Mouse (Mus musculus) NIH3T3 (cell line): Measurements from ENCODE around the gene Lrrc75b.

Experiments
- DNase-seq: peaks from one replicate; pipeline ENCODE4 v3.0.0-alpha.2; 2012; ENCODE audit warnings: low read depth

Gene Lrrc75b

DNA sequence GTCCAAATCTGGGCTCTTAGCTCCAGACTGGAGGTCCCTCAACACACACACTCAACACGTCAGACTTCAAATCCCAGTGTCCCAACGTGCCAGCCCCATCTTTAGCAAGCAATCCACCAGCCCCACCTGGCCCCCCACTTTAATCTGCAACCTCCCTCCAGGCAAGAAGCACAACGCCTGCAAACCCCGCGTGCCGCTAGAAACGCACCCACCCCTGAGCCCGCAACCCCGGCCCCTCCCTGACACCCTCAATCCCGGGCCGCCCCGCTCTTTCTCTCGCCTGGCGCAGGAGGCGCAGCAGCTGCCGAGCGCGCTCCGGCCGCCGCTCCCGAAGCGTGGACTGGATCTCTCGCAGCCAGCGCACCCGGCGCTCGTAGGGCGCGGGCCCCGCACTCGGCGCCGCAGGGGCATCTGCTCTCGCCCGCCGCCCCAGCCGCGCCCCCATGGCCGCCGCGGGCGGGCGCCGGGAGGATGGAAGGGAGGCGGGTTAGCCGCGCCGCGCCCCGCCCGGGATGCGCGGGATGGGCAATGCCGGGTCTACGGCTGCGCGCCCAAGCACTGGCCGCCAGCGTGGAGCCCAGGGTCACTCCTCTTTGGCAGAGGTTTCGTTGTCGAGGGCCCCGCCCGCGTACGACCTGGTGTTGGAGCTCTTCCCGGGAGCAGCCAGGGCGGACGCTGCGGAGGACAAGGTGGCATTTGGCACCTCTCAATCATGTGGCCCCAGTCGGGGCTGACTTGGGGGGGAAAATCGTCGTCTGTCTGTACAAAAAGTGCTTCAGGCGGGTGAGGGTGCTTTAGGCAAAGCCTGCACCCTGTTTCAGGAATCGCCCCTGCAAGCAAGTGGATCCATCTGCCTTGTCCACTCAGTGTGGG lies at the start of gene Lrrc75b:
Gene Lrrc75b, minus strand, starts transcription at position 655 of the 873 bp plus-strand sequence.
- DNase-seq: no peak

DNA sequence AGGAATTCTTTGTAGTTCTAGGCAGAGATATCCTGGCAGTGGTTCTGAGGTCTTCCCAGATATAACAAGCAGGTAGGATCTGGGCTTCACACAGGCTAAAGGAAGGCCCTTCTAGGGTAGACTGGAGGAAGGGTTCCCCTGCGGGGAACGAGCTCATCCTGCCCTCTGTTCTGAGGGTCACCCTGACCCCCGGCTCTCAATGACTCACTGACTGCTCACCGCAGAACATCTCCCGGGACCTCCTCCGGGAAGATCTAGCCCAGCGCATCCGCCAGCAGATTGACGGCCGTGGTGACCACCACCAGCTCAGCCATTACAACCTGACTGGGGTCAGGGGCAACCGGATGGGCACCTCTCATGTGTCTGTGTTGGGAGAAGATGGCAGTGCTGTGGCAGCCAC lies 48.8 kb upstream of the Lrrc75b start:
- DNase-seq: no peak

DNA sequence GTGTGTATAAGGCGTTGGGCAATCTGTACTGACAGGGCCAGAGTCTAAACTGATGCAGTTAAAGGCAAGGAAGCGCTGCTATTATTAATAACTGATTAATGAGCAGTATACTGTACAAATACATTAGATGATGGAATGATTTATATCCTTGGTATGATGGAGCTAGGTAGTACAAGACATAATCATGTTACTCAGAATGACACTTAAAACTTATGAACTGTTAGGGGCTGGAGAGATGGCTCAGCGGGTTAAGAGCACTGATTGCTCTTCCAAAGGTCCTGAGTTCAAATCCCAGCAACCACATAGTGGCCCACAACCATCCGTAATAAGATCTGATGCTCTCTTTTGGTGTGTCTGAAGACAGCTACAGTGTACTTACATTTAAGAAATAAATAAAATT lies 47.1 kb upstream of the Lrrc75b start:
- DNase-seq: no peak

DNA sequence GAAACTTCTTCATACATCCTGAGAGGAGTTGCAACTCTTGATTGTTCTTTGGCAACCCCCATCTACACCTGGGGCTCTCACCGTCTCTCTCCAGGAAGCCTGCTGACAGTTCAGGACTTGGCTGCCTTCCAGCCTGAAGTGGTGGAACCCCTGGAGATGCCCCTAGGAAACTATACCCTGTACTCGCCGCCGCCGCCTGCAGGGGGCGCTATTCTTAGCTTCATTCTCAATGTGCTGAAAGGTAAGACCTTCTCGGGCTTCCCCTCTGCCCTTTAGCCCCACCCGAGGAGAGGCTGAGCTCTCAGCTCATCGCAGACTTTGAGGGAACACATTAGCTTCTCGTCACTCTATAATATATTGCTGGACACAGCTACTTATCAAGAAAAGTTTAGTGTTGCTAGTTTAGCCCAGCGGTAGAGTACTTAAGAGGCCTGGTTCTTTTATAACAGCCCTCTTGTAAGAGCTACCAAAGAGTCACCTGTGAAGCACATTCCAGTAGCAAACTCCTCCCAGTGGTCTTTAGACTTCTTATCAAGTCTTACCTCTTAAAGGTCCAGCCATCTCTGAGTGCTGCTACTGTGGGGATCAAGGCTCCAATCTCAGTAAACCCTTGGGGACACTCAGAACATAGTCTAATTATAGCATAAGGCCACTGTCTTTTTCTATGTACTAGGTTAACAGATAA lies 45.2 kb upstream of the Lrrc75b start:
- DNase-seq: no peak

DNA sequence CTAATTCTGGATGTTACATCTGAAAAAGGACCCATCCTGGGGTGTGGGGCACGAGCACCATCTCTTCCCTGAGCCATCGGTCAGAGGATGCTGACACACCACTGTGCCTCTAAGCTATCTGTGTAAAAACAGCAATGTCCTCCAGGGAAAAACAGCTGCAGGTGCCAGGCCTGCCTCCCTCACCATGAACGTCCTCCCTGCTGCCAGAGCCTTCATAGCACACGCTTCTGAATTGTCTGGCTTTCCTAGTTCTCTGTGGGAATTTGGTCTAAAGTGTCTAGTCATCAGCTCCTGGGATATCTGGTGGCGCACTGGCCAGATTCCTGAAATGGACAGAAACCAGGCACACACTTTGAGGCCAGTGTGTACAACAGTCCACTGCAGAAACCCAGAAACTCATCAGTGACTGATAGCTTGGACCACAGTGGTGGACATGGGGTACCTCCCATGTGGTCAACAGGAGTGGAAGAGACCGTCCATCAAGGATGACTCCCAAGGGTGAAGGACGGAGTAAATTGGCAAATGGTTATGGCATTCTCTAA lies 40.1 kb upstream of the Lrrc75b start:
- DNase-seq: no peak

DNA sequence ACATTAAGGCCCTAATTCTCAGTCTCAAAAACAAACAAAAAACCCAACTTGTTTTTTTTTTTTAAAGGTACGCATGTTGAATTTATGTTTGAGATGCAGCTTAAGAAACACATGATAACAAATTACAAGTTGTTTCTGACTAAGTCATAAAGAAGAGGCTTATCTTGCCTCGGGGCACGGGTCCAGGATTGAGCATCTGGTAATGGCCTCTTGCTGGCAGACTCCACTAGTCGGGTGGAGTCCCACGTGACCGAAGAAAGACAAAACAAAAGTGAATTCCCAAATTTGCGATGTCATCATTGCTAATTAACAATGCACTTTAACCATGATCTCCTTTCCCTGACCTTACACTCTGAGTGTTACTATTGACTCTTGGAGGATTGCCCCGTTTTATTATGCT lies 35.9 kb upstream of the Lrrc75b start:
- DNase-seq: peak; percentile 66

DNA sequence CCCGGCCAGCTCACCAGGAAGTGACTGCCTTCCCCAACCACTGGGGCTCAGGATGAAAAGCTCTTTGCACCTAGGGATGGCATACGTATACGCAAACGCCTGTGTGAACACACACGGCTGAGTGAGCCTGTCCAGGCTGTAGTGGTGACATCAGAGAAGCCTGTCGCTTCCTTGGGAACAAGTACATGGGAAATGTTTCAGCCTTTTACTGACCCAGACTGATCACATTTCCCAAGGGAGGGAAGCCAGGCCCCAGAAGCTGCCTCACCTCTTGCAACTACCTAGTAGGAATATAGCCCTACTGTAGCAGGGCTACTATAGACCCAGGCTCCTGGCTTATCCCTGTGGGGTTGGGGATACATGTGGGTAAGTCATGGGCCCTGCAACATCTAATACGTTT lies 32.5 kb upstream of the Lrrc75b start:
- no peak for DNase-seq

DNA sequence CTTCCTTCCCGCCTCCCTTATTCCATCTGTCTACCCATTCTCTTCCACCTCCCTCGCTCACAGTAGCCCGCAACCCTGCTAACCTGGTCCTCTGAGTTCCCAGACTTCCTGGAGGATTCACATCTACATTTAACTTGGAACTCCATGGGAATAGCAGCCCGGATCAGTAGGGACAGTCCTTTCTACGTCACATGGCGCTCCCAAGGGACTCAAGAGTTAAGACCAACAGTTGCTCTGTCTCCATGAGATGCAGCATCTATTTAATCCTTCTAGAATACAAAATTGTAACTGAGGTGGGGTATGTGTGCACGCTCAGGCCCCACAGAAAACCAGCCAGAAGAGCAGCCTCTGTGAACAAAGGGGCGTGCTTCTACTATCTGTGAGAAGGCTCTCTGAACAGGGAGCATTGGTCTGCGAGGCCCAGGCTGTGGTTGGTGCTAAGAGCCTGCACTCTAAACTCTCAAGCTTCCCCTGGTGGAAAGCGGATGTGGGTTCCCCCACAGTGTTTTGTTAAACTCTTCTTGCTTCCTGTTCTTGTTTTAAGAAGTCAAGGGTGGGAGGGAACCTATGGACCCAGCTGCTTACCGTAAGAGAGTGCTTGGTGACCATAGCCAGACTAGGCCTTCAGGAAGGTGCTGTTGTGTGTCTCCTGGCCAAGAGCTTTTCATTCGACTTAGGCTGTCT lies 31.2 kb upstream of the Lrrc75b start:
- DNase-seq: no peak

DNA sequence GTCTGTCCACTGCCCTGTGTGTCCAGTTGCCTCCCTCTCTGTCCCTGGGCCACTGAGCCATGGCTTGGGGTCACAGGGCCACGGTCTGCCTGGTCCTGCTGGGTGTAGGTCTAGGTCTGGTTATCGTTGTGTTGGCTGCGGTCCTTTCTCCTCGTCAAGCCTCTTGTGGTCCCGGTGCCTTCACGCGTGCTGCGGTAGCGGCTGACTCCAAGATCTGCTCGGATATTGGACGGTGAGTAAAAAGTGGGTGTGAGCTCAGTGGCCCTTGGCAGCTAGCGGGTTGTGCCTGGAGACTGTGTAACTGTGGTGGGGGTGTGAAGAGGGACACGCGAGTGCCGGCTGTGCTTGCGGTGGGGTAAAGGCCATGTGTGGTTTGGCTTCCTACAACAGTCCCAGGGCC lies 29.5 kb upstream of the Lrrc75b start:
- no peak for DNase-seq

DNA sequence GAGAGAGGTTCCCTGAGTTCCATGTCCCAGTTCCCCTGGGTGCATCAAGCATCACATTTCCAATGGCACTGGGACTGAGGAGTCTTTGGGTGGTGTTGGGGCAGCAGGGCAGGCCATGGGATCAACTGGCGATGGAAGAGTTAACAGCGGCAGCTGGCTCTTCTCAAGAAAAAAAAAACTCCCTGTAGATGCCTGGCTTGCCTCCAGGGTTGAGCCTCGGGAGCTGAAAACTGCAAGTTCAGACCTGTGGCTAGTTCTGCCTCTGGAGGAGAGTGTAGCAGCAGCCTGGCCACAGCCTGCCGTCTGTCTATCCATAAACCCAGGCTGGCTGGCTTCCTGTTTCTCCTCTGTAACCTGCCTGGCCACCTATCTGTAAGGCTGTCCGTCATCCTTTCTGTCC lies 29.0 kb upstream of the Lrrc75b start, which contains the start of gene Ggt5:
Gene Ggt5, plus strand, starts transcription at position 212 of the 400 bp plus-strand sequence.
- peak; percentile 64 for DNase-seq

DNA sequence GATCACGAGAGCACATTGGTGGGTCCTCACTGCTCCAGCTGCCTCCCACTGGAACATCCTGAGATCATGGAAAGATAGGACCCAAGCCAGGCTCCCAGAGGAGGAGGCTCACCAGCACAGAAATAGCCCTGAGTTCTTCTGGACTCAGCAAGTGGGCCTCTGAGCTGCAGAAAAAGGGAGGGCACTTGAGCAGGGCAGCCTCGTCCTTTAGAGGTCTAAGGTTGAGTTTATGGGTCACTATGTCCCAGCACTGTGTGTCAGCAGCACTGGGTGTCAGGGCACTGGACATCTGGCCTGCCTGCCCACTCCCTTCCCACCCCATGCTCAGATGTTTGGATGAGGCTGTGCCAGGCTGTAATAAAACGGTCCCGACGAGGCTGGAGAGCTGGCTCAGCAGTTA lies 28.2 kb upstream of the Lrrc75b start:
- no peak for DNase-seq

DNA sequence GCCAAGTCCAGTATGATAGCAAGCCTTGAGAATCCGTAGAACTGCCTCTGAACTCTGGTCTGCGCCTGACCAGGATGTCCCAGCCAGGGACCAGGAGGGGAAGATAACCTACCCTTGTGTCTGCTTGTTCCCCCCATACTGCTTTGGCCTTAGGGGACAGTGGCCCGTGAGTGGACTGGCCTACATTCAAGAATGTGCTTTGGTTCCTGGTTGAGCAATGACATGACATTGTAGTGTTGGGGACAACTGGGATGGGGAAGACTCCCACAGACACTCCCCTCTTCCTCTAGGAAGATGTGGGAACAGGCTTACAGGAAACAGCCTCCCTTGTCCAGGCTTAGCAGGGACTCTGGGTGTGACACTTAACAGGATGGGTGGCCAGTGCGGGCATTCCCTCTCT lies 27.7 kb upstream of the Lrrc75b start:
- DNase-seq: no peak

DNA sequence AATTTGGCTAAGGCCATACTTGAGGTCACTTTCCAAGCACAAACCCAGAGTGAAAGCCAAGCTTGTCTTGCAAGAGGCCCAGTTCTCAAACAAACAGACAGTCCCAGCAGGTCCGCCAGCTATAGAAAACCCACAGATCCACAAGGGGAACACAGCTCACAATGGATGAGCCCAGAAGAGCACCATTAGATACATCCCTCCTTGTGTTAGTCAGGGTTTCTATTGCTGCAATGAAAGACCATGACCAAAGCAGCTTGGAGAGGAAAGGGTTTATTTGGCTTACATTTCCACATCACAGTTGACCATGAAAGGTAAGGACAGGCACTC lies 26.4 kb upstream of the Lrrc75b start:
- no peak for DNase-seq

DNA sequence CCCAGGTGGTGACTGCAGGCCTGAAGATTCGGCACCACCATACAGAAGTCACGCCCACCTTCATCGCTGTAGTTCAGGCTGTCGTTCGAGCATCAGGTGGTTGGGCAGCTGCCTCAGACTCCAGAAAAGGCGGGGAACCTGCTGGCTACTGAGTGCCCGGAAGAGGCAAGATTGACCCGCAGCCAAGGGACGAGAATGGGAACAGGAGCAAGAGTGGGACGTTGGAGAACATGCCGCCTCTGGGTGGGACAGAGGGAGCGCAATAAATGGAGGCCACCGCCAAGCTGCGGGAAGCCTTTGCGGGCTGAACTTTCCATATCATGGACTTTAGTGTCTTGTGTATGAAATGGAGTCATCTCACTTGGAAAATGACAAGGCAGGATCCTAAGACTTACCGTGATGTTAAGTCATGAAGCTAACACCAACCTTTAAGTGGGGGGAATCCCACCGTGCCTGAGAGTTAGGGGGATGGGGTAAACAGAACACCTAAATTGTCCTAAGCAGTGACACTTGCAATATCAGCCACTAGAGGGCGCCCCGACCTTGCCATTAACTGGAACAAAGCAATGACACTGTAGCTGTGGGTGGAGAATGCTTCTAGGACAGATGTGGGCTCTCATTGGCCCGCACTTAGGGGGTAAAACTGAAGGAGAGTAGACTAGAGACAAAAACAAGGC lies 25.9 kb upstream of the Lrrc75b start:
- peak; percentile 92 for DNase-seq

DNA sequence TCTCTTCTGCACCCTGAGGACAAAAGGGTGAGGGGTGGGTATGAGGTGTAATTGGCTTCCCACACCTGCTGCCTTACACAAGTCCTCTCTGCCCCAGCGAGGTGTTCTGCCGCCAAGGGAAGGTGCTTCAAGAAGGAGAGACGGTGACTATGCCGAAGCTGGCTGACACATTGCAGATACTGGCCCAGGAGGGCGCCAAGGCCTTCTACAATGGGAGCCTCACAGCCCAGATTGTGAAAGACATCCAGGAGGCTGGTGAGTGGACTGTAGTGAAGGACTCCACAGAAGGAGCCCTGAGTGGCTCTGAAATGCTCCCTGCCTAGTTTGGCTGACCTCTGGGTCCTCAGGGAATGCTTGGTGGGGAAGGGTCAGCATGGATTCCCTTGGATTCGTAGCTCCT lies 19.0 kb upstream of the Lrrc75b start:
- DNase-seq: no peak

DNA sequence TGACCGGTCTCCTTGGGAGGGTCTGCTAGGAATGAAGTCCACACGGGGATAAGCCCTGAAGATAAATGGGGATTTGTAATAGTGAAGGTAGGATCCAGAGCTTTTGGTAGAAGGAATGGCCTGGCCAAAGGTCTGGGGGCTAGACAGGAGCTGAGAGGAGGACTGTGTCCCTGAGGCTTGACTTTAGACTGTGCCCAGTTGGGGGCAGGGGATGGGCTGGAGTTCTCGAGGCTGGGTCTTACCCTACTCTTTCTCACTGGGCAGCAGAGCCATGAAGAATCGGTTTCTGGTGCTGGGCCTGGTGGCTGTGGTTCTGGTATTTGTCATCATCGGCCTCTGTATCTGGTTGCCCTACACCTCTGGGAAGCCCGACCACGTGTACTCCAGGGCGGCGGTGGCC lies 13.8 kb upstream of the Lrrc75b start:
- no peak for DNase-seq

DNA sequence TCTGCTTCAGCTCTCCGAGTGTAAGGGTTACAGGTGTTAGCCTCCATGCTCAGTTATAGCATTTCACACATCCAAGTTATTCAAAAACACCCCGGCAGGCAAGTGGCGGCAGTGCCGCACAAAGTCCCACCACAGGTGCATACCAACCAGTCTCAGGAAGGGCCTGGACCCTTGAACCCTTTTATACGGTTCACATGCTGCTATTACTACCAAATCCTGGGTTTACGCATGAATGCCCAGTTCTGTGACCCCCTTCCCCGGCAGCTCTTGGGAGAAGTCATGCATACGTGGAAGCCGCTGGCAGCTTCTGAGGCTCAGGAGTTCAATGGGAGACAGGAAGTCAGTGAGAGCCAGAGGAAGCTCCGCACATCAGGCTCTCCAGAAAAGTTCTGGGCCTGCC lies 13.1 kb upstream of the Lrrc75b start:
- no peak for DNase-seq

DNA sequence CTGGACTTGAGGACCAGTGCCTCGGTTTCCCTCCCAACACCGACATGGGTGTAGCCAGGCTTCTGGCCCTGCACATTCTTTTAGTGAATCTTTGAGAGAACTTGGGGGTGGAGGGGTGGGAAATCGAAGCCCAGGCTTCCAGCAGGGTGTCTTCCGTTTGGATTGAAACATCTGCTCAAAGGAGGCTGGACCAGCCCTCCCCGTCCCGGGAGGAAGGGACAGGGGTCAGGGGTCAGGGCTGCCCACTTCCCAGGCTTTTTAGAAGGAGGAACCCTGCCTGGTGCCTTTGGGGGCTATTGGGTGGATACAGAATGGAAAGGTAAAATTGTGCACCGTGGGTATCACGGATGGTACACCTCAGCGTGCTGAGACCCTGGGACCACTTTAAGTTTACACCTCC lies 11.8 kb upstream of the Lrrc75b start:
- DNase-seq: no peak

DNA sequence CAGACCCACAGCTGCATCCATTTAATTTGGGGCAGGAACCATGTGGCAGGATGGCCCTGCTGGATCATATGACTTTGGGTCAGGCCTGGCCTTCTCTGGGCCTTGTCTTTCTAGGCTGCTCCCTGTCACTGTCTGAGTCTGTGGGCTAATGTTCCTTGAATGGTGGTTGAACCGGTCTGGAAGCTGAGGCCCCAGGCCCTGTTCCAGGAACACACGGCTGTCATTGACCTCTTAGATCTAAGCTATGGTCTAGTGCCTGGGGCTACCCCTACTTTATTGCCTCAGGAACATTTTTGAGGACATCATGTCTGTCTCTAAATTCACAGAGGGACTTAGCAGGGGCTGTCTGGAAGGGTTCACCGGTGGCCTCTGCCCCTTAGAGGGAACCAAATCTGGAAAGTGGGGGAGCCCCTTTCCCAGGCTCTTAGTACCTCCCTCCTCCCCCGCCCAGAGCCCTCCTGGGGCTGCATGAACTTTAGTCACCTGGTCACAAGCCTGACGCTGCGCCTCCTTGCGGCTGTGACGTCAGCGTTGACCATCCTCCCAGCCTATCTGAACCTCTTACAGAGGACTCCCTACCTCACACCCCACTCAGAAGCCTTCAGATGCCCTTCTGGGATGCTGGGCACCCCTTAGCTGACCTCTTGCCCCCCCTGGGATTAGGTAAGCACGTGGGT lies 11.0 kb upstream of the Lrrc75b start:
- DNase-seq: no peak

DNA sequence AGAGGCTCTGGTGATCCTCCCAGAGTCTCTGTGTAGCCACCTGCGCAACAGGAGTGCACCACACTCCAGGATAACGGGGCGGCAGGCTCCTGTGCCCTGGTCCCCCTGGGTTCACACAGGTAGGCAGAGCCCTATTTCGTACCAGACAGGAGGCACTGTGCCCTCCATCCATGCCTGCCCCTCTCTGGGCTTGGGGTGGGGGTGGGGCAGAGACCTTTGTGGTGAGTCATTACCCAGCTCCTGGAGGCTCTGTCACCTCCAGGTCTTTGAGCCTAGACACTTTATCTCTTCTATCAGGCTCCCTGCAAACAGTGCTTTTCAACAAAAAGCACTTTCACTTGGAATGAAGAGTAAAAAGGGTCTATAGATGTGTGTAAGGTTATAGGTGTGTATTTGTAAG lies 8.7 kb upstream of the Lrrc75b start:
- no peak for DNase-seq

DNA sequence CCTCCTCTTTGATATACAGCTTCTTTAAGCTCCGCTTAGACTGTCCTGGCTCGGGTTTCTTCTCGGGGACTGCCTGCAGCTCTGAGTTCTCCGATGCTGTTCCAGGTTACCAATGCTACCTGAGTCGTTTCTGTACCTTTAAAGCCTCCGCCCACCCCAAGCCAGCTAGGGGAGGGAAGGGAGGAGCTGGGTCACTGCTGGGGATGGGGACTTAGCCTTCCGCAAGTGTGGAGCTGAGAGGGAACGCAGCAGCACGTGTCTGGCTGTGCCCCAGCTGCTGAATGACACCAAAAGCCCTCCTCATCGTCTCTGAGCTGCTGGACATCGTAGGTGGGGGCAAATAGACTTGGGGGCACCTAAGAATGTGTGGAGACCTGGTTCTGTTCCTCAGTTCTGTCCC lies 8.3 kb upstream of the Lrrc75b start:
- no peak for DNase-seq

DNA sequence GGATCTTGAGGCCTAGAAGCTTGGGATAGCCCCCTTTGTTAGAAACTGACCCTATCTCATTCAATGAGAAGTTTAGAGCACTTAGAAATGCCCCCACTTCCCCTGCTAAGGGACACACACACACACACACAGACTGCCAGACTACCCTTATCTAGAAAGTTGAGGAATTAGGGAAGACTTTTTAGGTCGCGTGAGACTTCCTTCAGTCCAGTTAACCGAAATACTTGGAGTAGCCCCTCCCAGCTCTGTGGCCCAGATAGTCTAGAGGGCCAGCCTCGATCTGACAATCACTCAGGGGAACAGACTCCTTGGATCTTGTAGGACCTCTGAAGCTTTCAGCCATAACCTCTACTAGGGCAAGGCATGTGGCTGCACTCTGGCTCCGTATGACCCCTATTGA lies 7.9 kb upstream of the Lrrc75b start:
- DNase-seq: no peak
